Mouse (Mus musculus) thymus, postnatal 10 days (tissue): ENCODE measurements around the gene Tapbpl.

Source experiments
- DNase-seq, 2 experiments: peaks; one replicate each; pipeline ENCODE4 v3.0.0; 2021; ENCODE audit warnings: low spot score in 2 of 2

Tapbpl gene

DNA sequence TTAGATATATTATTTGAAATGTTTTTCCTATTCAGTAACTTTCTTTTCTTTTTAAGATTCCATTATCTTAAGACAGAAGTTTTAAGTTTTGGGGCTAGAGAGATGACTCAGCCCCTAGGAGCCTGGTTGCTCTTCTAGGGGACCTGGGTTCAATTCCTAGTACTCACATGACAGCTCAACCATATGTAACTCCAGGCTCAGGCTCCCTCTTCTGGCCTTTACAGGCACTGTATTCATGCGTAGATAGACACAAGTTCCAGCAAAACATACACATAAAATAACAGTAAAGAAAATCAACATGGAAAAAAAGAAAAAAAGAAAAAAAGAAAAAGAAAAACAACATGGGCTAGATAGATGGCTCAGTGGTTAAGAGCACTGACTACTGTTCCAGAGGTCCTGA is 21.2 kb downstream of the Tapbpl start:
- DNase-seq: no peak

DNA sequence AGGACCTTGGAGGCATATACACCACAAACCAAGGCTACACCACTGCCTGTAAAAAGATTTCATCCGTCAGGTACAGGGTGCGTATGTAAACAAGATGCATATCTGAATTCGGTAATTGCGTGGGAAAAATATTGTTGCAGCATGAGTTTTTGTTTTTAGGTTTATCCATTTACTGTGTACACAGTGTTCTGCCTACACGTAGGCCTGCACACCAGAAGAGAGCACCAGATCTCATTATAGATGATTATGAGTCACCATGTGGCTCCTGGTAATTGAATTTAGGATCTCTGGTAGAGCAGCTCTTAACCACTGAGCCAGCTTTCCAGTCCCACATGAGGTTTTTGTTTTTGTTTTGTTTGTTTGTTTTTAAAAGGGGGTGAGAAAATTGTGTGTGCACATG is 34.5 kb downstream of the Tapbpl start:
- DNase-seq: no peak

DNA sequence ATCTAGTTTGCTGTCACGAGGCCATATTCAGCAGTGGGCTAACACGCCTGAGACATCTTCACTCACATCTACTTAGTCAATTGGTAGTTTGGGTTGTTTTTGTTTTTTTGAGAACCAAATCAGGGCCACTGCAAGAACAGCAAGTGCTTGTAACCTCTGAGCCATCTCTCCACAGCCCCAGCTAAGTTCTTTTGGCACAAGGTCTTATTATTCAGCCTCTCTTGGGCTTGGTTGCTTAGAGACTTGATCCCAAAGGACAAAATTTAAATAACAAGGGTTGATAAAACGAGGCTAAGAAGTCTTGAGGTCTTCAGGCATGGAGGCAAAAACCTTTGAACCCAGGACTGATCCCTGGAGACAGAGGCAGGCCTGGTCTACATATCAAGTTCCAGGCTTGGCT is 35.4 kb downstream of the Tapbpl start:
- no peak for DNase-seq

DNA sequence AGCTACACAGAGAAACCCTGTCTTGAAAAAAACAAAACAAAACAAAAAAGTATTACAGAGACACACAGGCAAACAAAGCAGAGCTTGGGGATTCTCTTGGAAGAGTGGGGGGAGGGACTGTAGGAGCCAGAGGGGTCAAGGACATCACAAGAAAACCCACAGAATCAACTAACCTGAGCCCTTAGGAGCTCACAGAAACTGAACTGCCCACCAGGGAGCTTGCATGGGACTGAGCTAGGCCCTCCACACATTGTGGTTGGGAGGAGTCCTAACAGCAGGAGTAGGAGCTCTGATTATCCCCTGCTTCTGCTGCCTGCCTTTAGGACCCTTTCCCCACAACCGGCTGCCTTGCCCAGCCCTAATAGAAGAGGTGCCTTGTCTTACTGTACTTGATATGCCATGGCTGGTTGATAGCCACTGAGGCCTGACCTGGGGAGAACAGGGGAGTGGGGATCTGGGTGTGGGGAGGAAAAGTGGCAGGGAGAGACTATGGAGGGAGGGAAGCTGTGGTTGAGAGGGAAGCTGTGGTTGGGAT is 36.1 kb downstream of the Tapbpl start:
- DNase-seq: no peak

DNA sequence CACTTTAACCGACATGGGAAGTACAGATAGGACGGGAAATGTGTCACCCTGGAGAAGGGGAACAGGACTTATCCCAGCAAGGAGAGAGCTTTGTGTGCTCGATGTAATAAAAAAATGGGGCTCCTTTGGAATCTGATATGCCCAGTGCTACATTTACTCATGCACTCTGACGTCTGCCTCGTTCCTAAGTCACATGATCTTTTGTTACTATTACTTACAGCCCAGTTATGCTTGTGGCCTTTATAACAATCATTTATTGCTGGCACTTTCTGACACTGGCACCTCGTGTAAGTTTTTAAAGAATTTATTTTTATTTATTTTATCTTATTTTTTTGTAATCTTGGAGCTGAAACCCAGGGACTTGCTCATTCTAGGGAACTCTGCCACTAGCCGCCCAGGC is 38.3 kb downstream of the Tapbpl start:
- no peak for DNase-seq

DNA sequence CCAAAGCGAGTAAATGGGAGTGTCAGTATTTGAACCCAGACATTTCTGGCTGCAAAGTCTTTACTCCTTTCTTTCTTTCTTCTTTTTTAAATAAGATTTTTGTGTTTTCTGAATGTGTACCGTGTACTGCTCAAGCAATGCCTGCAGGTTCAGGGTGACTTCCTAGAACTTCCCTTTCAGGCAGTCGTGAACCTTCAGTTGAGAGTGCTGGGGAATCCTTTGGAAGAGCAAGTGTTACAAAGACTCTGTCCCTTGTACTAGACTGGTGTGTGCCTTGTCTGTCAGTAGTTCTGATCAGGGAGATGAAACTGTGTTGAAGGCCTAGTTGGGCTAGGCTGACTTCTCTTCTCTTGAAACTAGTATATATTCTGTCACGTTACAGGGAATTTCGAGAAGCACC is 38.8 kb downstream of the Tapbpl start:
- no peak for DNase-seq

DNA sequence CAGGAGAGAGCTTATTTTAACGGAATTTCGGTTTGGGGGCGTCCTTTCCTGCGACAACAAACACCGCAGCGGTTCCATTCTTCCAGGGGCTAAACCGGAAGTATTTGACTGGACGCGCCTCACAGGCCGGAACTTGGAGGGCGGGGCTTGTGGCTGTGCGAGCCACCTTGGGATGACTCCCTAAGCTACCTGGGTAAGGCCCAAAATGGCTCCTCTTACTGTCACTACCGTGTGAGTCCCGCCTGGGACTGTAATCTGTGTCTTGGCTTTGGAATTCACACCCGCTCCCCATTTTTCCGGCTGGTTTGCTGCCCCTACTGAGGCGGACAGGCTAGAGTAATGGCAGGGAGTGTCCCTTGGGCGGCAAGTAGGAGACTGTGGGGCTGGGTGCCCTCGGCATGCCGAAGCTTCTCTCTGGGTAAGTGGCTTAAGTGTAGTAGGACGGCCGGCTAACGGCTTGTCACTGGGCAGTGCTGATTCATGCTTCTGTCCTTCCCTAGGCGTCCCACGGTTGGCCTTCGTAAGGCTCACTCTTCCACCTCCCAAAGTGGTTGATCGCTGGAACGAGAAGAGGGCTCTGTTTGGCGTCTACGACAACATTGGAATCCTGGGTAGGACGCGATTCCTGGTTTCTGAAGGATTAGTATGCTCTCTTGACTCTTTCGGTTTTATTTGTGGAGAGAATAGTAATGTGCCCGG is 39.5 kb downstream of the Tapbpl start:
- DNase-seq: peak; percentile 84 to 90

DNA sequence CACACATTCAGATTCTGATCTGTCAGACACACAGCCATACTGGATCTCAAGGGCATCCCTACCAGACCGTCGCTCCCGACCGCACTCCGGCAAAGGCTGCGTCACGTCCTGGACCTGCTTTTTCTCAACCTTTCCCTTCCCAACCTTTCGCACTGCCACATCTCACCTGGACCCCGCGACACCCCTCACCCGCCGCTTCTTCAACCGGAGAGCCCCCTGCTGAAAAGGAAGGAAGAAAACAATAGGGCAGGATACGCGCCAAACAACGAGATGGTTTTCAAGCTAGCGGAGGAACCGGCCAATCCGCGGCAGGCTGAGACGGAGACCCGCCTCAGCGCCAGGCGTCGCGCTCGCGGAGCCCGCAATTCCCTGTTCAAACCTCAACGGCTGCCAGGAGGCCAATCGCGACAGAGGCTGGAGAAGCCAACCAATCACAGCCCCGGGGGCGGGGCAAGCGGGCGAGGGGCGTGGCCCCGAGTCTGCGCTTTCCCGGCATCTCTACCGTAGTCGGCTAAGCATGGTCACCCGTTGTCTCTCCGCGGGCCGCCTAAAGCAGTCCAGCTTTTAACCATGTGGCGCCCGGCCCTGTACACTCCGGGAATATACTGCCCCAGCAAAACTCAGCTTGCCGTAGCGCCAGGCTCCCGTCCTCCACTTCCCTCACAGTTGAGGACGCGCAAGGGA is 40.2 kb downstream of the Tapbpl start, which contains the start of the genes Ncapd2 and Mrpl51:
Gene Ncapd2 (minus strand): TSS at position 370 of the 684 bp plus-strand sequence.
Gene Mrpl51 (plus strand): TSS at position 470 of the 684 bp plus-strand sequence.
- DNase-seq: peak; percentile 96 to 98

DNA sequence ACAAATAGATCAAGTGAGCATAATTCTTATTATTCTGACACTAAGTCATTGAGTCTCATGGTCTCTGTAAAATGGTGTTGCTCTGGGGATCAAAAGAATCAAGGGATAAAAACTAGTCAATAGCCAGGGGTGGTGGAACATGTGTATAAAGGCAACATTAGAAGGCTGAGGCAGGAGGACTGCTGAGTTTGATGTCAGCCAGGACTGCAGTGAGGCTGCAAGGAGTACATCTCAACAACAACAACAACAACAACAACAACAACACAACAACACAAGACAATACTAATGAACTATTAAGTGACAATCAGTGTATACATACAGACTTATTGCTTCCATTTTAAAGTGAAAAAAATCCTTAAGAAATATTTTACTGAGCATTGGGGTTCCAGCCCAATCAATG is 40.8 kb downstream of the Tapbpl start:
- no peak for DNase-seq

DNA sequence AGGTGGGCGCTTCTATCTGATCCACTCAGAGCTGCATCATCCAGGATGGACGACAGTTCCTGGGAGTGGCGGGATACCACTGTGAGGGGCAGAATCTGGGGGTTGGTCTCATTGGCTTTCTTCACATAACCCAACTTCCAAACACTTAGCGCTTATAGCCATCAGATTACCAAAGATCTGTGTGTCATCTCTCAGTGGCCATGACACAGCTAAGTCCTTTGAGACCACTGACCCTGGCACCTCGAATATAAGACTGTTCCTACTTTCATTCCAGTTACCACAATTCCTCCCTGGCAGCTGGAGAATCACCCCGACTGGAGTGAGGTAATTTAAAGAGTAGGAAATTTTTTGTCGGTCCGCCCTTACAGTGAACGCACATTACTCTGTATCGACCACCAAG is 45.5 kb downstream of the Tapbpl start:
- DNase-seq: no peak

DNA sequence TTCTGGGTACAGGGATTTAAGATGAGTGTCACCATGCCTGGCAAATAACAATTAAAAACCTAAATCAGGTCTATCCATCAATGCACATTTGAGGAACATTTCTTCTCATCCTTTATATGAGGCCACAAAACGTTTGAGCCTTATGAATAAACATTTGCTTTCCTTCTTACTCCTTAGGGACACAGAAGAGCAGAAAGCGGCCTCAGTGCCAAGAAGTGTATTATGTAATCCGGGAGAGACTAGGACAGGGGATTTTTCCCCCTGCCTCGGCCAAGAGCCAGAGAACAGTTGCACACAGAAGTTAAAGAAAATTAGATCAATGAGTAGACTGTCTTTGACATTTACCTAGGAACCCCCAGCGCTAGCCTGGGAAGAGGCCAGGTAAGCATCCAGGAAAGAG is 49.5 kb downstream of the Tapbpl start:
- no peak for DNase-seq

DNA sequence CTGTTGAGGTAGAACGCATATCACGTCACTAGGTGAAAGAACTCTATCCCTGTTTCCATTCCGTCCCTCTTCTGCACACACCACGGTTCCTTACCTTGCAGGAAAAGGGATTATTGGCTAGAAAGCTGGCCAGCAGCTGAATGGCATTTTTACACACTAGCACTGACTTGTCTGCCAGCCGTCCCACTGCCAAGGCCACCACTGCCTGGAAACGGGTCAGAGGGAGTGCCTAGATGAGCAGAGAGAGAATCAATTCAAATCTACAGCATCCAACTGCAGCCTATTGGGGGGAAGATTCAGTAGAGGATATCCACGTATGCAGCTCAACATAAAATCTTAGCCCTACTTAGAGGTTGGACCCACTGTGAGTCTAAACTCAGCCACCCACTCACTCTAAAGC is 52.1 kb downstream of the Tapbpl start:
- no peak for DNase-seq

DNA sequence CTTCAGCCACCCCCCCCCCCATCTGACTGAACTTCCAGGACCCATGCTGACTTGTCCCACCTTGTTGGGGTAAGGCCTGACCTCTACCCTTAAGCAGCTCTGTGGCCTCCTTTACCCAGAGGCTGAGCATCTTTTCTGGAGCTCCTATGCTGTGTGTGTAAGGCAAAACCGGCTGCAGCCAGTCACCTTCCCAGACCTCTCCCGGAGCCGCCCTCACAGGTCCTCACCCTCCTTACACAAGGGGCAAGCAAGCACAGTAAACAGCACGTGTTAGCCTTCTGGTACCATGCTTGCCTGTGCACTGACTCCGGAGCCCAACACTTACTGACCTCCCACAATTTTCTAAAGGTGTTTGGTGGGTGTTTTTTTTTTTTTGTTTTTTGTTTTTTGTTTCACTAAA is 56.2 kb downstream of the Tapbpl start:
- DNase-seq: no peak
